Mouse (Mus musculus) hindbrain, embryonic 12.5 days (tissue): ENCODE measurements around the gene Prmt1. TPM values are rescaled to one million over a fixed set of nuclear protein-coding genes. Genes with fewer than 3 reads are reported as not detected.

ENCODE experiments used
- ATAC-seq: fragments of 200-750 bp; cut with Nextera tagmentation; 2 replicates; pipeline ENCODE4 v1.8.0; 2017; ENCODE audit warnings: moderate TSS enrichment; ENCODE audit not compliant: low FRiP score
- H3K27ac ChIP-seq: fragments of 300-500 bp; sonication (generic); 2 replicates; pipeline ENCODE4 v1.5.1; 2016; ENCODE audit warnings: mild to moderate bottlenecking
- H3K27me3 ChIP-seq: fragments of 300-500 bp; sonication (generic); 2 replicates; pipeline ENCODE4 v1.6.1; 2016; ENCODE audit warnings: mild to moderate bottlenecking
- H3K36me3 ChIP-seq: fragments of 300-500 bp; sonication (generic); 2 replicates; pipeline ENCODE4 v1.6.1; 2016; ENCODE audit warnings: mild to moderate bottlenecking
- H3K4me1 ChIP-seq: fragments of 300-500 bp; sonication (generic); 2 replicates; pipeline ENCODE4 v1.6.1; 2016
- H3K4me2 ChIP-seq: fragments of 300-500 bp; sonication (generic); replicated peaks from 2 replicates; pipeline ENCODE4 v1.6.1; 2016; ENCODE audit warnings: mild to moderate bottlenecking
- H3K4me3 ChIP-seq: fragments of 300-500 bp; sonication (generic); 2 replicates; pipeline ENCODE4 v1.5.1; 2016; ENCODE audit warnings: mild to moderate bottlenecking
- H3K9ac ChIP-seq: fragments of 300-500 bp; sonication (generic); 2 replicates; pipeline ENCODE4 v1.6.1; 2016; ENCODE audit warnings: mild to moderate bottlenecking, moderate library complexity
- H3K9me3 ChIP-seq: fragments of 300-500 bp; sonication (generic); replicated peaks from 2 replicates; pipeline ENCODE4 v1.6.1; 2016; ENCODE audit warnings: mild to moderate bottlenecking
- WGBS: fragments of 180-500 bp; shearing (Covaris S2); methylation state at CpG from one replicate; pipeline ENCODE4 v1.1.7; 2016; 5-methylcytosine and 5-hydroxymethylcytosine counted together
- polyA plus RNA-seq: library from polyadenylated mRNA; unstranded; fragments of >200 nt; fragmentation: Nextera tagmentation; extraction: Ambion mirVana; gene quantifications from 2 replicates; pipeline ENCODE4 v1.2.1, GENCODE M21; 2016

Prmt1 gene
- polyA plus RNA-seq, 1 experiment from 2014 or later, result 566 TPM

- H3K27ac ChIP-seq, result peak overlapping the region; percentile 84
- under 1% methylated on average over 29 of the region's 29 CpGs for WGBS
- no peaks in the 10 kb centered on the region for H3K27me3 ChIP-seq
- peak overlapping the region; percentile 73 for H3K4me2 ChIP-seq
- H3K4me3 ChIP-seq, result peak overlapping the region; percentile 96
- H3K36me3 ChIP-seq, result peaks cover 28% of the 10 kb centered on the region
- H3K9ac ChIP-seq, result peak overlapping the region; percentile 80
- peaks cover 40% of the 10 kb centered on the region for H3K4me1 ChIP-seq
- ATAC-seq, result peak; percentile 36
- no peaks in the 10 kb centered on the region for H3K9me3 ChIP-seq
Measured at GRCm38 (mm10) chr7:44986879-44987718, 731 bp upstream of the Prmt1 start.

- peak overlapping the region; percentile 94 for H3K27ac ChIP-seq
- H3K4me1 ChIP-seq, result peaks cover 40% of the 10 kb centered on the region
- H3K27me3 ChIP-seq, result no peaks in the 10 kb centered on the region
- peak; percentile 8 for ATAC-seq
- H3K4me3 ChIP-seq, result peak overlapping the region; percentile 96
- H3K4me2 ChIP-seq, result peak overlapping the region; percentile 64
- WGBS, result under 1% methylated on average over 44 of the region's 45 CpGs
- H3K9me3 ChIP-seq, result no peaks in the 10 kb centered on the region
- peak overlapping the region; percentile 99 for H3K9ac ChIP-seq
- peaks cover 32% of the 10 kb centered on the region for H3K36me3 ChIP-seq
Measured at GRCm38 (mm10) chr7:44985595-44986191, 675 bp downstream of the Prmt1 start.

GRCm38 (mm10) chr7:44984833-44985164 lies 1.6 kb downstream of the Prmt1 start:
- Histone ChIP-seq H3K4me3 (peak overlapping the region; percentile 96), H3K9me3 (no peaks in the 10 kb centered on the region), H3K4me1 (peaks cover 38% of the 10 kb centered on the region), H3K4me2 (peak overlapping the region; percentile 64), H3K36me3 (peaks cover 39% of the 10 kb centered on the region), H3K9ac (no peak overlapping the region; the same call in 1 of the 2 replicates), H3K27me3 (no peaks in the 10 kb centered on the region), H3K27ac (peak overlapping the region; percentile 94; the same call in 1 of the 2 replicates)
- no peak for ATAC-seq
- 45% methylated on average over 3 of the region's 3 CpGs for WGBS

DNA sequence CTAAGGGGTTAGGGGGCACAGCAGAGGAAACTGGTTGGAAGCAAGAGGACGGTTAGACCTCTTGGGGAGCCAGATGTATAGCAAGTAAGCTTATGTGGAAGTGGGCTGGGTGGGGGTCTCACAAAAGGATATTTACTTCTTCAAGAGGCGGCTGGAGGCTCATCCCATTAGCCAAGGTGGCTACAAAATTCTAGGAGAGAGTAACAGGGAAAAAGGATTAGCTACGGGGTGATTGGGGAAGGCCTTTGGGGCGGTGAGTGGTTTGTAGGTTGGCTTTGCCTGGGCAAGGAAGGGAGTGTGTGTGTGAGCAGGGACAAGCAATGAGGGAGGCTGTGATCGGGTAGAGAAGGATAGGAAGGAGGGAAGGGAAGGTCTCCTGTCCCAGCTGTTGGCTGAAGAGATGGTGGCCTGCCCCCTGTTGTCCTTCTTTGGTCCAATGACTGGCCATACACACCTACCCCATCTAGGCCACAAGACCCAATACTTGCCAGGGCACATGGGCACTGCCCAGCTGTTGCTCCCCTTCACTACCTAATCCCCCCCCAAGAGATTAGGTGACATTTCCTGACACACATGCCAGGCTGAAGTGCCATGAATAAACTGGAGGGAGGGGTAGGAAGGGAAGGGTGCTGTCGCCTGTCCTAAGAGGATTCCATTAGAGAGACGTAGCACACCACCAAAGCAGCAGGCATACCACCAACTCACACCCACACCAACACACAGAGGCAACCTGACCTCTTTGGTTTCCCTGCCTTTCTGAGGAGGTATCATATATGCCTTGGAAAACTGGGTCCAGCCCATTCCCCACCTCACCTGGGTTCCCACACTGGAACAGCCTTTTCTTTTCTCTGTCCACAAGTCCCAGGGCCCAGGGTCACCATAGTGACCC lies 2.2 kb downstream of the Prmt1 start:
- no peak for ATAC-seq
- peak overlapping the region; percentile 35; the same call in 1 of the 2 replicates for H3K27ac ChIP-seq

GRCm38 (mm10) chr7:44983085-44983484 lies 3.3 kb downstream of the Prmt1 start:
- WGBS, result 38% methylated on average over 6 of the region's 6 CpGs

More for the DNA sequence above, 2.2 kb downstream of the Prmt1 start:
- Histone ChIP-seq H3K36me3 (peaks cover 43% of the 10 kb centered on the region), H3K4me3 (peak overlapping the region; percentile 96), H3K4me1 (peaks cover 36% of the 10 kb centered on the region), H3K9ac (peak overlapping the region; percentile 49; the same call in 1 of the 2 replicates), H3K4me2 (peak overlapping the region; percentile 64), H3K9me3 (no peaks in the 10 kb centered on the region), H3K27me3 (no peaks in the 10 kb centered on the region)
- WGBS, result 81% methylated on average over 7 of the region's 7 CpGs

DNA sequence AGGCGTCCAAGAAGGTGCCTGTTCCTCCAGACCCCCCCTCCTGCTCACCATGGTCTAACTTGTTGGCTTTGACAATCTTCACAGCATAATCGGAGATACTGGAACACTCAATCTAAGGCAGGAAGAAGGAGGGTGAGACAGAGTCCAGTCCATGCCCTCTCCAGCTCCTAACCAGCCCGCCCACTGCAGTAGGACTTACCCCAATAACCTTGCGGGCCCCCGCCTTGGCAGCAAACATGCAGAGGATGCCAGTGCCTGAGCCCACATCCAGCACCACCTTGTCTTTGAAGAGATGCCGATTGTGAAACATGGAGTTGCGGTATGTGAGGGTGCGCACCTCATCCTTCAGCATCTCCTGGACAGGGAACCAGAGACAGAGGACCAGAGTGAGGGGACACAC lies 4.8 kb downstream of the Prmt1 start:
- Histone ChIP-seq H3K4me1 (peaks cover 25% of the 10 kb centered on the region), H3K4me2 (no peak overlapping the region), H3K9me3 (no peaks in the 10 kb centered on the region), H3K36me3 (peaks cover 69% of the 10 kb centered on the region), H3K9ac (no peak overlapping the region), H3K27ac (no peak overlapping the region), H3K4me3 (no peak overlapping the region), H3K27me3 (no peaks in the 10 kb centered on the region)
- ATAC-seq, result no peak
- 97% methylated on average over 8 of the region's 8 CpGs for WGBS

More at GRCm38 (mm10) chr7:44983085-44983484, 3.3 kb downstream of the Prmt1 start:
- peaks cover 28% of the 10 kb centered on the region for H3K4me1 ChIP-seq
- H3K27ac ChIP-seq, result no peak overlapping the region
- H3K27me3 ChIP-seq, result no peaks in the 10 kb centered on the region
- no peak for ATAC-seq
- no peaks in the 10 kb centered on the region for H3K9me3 ChIP-seq
- H3K4me3 ChIP-seq, result no peak overlapping the region
- H3K36me3 ChIP-seq, result peaks cover 53% of the 10 kb centered on the region
- no peak overlapping the region for H3K9ac ChIP-seq
- 0 out of 2 replicates have a peak overlapping the region, but pooled peaks have one; percentile 14 for H3K4me2 ChIP-seq

DNA sequence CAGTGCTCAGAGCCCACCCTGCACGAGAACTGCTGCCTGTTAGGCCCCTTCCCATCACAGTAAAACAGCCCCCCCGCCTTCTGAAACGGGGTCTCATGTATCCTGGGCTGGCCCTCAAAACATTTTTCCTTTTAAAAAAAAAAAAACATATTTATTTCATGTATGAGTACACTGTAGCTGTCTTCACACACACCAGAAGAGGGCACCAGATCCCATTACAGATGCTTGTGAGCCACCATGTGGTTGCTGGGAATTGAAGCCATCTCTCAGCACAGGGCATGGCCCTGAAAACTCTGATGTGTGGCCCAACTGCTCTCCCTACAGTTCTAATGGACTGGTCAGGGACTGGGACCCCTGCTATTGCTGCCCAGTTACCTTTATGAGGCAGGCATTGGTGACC lies 8.1 kb downstream of the Prmt1 start:
- Histone ChIP-seq H3K4me2 (no peak overlapping the region), H3K9ac (no peak overlapping the region), H3K9me3 (no peaks in the 10 kb centered on the region), H3K27ac (no peak overlapping the region), H3K27me3 (no peaks in the 10 kb centered on the region), H3K4me1 (peaks cover 17% of the 10 kb centered on the region), H3K36me3 (peaks cover 78% of the 10 kb centered on the region), H3K4me3 (no peak overlapping the region)
- no peak for ATAC-seq
- WGBS, result 97% methylated on average over 3 of the region's 3 CpGs

- no peak overlapping the region for H3K9ac ChIP-seq
Measured at GRCm38 (mm10) chr7:44975117-44975419, 11.3 kb downstream of the Prmt1 start.

DNA sequence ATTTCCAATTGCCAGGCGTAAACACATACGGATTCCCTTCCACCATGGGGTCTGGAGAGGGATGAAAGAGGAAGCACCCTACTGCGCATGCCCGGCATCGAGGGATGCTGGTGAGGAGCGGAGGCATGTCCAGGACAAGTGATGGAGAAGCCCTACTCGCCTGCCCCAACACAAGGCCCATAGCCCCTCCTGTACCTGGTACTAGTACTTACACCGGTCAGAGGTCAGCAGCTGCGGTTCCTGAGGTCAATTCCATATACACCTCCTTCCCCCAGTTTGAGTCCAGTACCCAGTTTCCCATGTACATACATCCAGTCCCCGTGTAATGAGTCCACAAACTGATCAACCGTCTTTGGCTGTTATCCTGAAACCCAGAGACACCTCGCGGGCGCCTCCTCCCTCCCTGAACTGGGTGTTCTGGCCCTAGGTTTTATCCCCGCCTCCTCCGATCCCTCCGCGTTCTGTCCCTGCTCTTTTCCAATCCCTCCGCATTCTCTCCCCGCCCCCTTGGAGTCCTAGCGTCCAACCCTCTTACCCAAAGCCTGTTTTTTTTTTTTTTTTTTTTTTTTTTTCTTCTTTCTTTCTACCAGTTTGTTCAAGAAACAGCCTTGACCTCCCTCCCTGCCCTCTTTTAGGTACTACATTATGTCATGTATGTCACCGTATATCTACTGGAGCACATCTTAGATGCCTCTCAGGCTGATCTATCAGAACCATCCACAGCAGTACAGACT lies 11.8 kb downstream of the Prmt1 start, which contains the start of gene Cpt1c:
Gene Cpt1c, minus strand, starts transcription at position 469 of the 734 bp plus-strand sequence.
- peaks cover 32% of the 10 kb centered on the region for H3K4me1 ChIP-seq
- 2% methylated on average over 22 of the region's 22 CpGs for WGBS
- peak; percentile 58 for ATAC-seq

More at GRCm38 (mm10) chr7:44975117-44975419, 11.3 kb downstream of the Prmt1 start:
- Histone ChIP-seq H3K4me1 (peaks cover 32% of the 10 kb centered on the region), H3K27me3 (no peaks in the 10 kb centered on the region), H3K4me2 (peak overlapping the region; percentile 82), H3K27ac (peak overlapping the region; percentile 94), H3K4me3 (no peak overlapping the region), H3K9me3 (no peaks in the 10 kb centered on the region), H3K36me3 (peaks cover 50% of the 10 kb centered on the region)
- ATAC-seq, result no peak
- 26% methylated on average over 6 of the region's 6 CpGs for WGBS

GRCm38 (mm10) chr7:44973415-44974130 lies 12.8 kb downstream of the Prmt1 start:
- ATAC-seq, result 0 out of 2 replicates have a peak, but pooled peaks have one; percentile 6
- peaks cover 32% of the 10 kb centered on the region for H3K4me1 ChIP-seq
- 40% methylated on average over 14 of the region's 14 CpGs for WGBS

More for the DNA sequence above, 11.8 kb downstream of the Prmt1 start, which contains the start of gene Cpt1c:
- H3K4me3 ChIP-seq, result peak within 1 kb of the TSS; percentile 43
- H3K9ac ChIP-seq, result peak within 1 kb of the TSS; percentile 75
- H3K4me2 ChIP-seq, result peak within 1 kb of the TSS; percentile 82
- peaks cover 45% of the 10 kb centered on the region for H3K36me3 ChIP-seq
- no peaks in the 10 kb centered on the region for H3K27me3 ChIP-seq
- H3K9me3 ChIP-seq, result no peaks in the 10 kb centered on the region
- H3K27ac ChIP-seq, result peak within 1 kb of the TSS; percentile 94

DNA sequence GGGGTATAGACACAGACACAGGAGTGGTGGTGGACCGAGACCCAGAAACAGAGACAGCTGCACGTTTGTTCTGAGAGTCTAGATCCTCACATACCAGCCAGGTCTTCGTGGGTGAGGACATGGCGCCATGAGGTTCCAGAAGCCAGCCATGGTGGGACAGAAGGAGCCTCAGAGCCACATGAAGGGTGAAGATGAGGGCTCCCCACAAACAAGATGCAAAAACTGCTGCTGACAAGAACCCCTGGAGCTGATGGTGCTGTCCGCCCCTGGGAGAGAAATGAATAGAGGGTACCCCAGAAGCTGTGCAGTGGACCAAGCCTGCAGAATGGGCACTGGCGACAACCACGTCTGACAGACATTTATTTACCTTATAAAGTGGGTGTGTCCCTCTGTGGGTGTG lies 15.2 kb downstream of the Prmt1 start:
- Histone ChIP-seq H3K36me3 (peaks cover 20% of the 10 kb centered on the region), H3K4me2 (peak overlapping the region; percentile 80), H3K4me1 (peaks cover 32% of the 10 kb centered on the region), H3K9ac (peak overlapping the region; percentile 72), H3K27ac (peak overlapping the region; percentile 62), H3K9me3 (no peaks in the 10 kb centered on the region), H3K27me3 (no peaks in the 10 kb centered on the region), H3K4me3 (peak overlapping the region; percentile 37)
- 75% methylated on average over 7 of the region's 7 CpGs for WGBS
- ATAC-seq, result no peak

More at GRCm38 (mm10) chr7:44973415-44974130, 12.8 kb downstream of the Prmt1 start:
- Histone ChIP-seq H3K9me3 (no peaks in the 10 kb centered on the region), H3K4me3 (peak overlapping the region; percentile 43), H3K27me3 (no peaks in the 10 kb centered on the region), H3K27ac (peak overlapping the region; percentile 94), H3K9ac (peak overlapping the region; percentile 75), H3K4me2 (peak overlapping the region; percentile 82), H3K36me3 (peaks cover 35% of the 10 kb centered on the region)
